16 mouse cellular contexts compared by ENCODE assay signal in the genomic region with DNA sequence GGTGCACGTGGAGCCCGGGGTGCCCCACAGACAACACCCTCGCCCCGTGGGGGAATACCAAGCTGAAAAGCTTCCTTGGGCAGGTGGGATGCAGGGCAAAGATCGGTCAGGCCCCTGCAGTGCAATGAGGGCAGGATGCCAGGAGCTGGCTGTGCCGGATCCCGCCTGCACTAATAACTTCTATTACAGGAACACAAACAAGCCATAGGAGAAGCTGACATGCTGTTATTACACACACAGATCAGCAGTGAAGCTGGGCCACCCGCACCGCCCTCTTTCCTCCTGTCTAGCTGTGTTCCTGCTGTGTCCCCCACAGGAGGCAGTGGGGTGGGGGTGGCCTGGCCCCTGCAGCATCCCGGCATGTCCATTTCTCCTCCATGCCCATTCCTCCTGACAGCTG. TPM values are rescaled to one million over a fixed set of nuclear protein-coding genes. Genes with fewer than 3 reads are reported as not detected.
"Had no signal": no experiment of that assay in that cellular context is flagged by ENCODE, and none has a peak within 500 bp of the region (broad histone marks: within the 10 kb centered on the region; RNA-seq: fewer than 3 reads in every experiment).

No protein-coding gene starts in this region.

- H3K36me3 ChIP-seq: stomach, embryonic 15.5 days had no signal

- H3K27ac ChIP-seq: kidney, postnatal 0 days; limb, embryonic 15.5 days; liver, embryonic 12.5 days; midbrain, embryonic 10.5 days; neural tube, embryonic 12.5 days; stomach, embryonic 15.5 days had no signal

- H3K4me2 ChIP-seq: limb, embryonic 15.5 days; liver, embryonic 12.5 days; lung, embryonic 14.5 days; neural tube, embryonic 12.5 days; stomach, embryonic 15.5 days had no signal

- DNase-seq: kidney, adult 9 months; kidney, postnatal 36 days; lung, embryonic 14.5 days; lung, postnatal 10 days; lung, postnatal 4 days; midbrain, embryonic 14.5 days; right cerebral cortex, postnatal 14 days; thymus, adult 2 months; thymus, postnatal 25 days had no signal

- H3K4me3 ChIP-seq: limb, embryonic 15.5 days; liver, embryonic 12.5 days; midbrain, embryonic 10.5 days; neural tube, embryonic 12.5 days; stomach, embryonic 15.5 days had no signal

- H3K9me3 ChIP-seq: limb, embryonic 15.5 days; liver, embryonic 12.5 days; midbrain, embryonic 10.5 days; neural tube, embryonic 12.5 days; stomach, embryonic 15.5 days had no signal

- H3K9ac ChIP-seq: limb, embryonic 15.5 days; liver, embryonic 12.5 days; lung, embryonic 14.5 days; neural tube, embryonic 12.5 days; stomach, embryonic 15.5 days had no signal

RNA-seq across cellular contexts. Expression of a gene that starts 3.6 kb away (rescaled TPM):
- polyA plus RNA-seq: liver, embryonic 12.5 days; liver, embryonic 16.5 days had no signal
